Mouse (Mus musculus): ENCODE measurements around the gene Nufip2. TPM values are rescaled to one million over a fixed set of nuclear protein-coding genes. Genes with fewer than 3 reads are reported as not detected.
"Not testable (repeated sequence)": the region's sequence is repeated elsewhere in the genome, so short reads cannot be mapped to it uniquely, and the experiment has no call there.

The Nufip2 gene
- polyA plus RNA-seq, 1 experiment from 2014 or later, result 3.5 TPM

GRCm38 (mm10) chr11:77725183-77725582 is 39.2 kb downstream of the Nufip2 start, which contains the start of gene Cryba1:
Gene Cryba1 (minus strand): TSS chr11:77725283.
- 38% methylated on average over 7 of the region's 7 CpGs for WGBS

GRCm38 (mm10) chr11:77728587-77728986 is 42.6 kb downstream of the Nufip2 start:
- Histone ChIP-seq H3K36me3 (ENCODE audit: control insufficient read depth, insufficient read depth, low read length) (no peaks in the 10 kb centered on the region), H3K27me3 (replicated peaks; ENCODE audit: control insufficient read depth, insufficient read depth, low read length) (no peaks in the 10 kb centered on the region), H3K27ac (ENCODE audit: low read depth, low read length) (no peak overlapping the region), H3K9me3 (replicated peaks; ENCODE audit: control insufficient read depth, low read length) (no peaks in the 10 kb centered on the region), H3K9ac (ENCODE audit: low read length) (no peak overlapping the region), H3K4me2 (ENCODE audit: low read length) (no peak overlapping the region), H3K4me1 (ENCODE audit: control insufficient read depth, insufficient read depth, low read length) (no peaks in the 10 kb centered on the region), H3K4me3 (ENCODE audit: low read depth, low read length) (no peak overlapping the region)
- DNase-seq (ENCODE audit: low spot score), result no peak
- WGBS, result 50% methylated on average over 2 of the region's 2 CpGs
- ATAC-seq, result no peak

More at GRCm38 (mm10) chr11:77725183-77725582, 39.2 kb downstream of the Nufip2 start, which contains the start of gene Cryba1:
- Histone ChIP-seq H3K27me3 (replicated peaks; ENCODE audit: control insufficient read depth, insufficient read depth, low read length) (no peaks in the 10 kb centered on the region), H3K4me1 (ENCODE audit: control insufficient read depth, insufficient read depth, low read length) (no peaks in the 10 kb centered on the region), H3K27ac (ENCODE audit: low read depth, low read length) (no peak within 1 kb of the TSS), H3K36me3 (ENCODE audit: control insufficient read depth, insufficient read depth, low read length) (no peaks in the 10 kb centered on the region), H3K4me2 (ENCODE audit: low read length) (no peak within 1 kb of the TSS), H3K9ac (ENCODE audit: low read length) (no peak within 1 kb of the TSS), H3K4me3 (ENCODE audit: low read depth, low read length) (no peak within 1 kb of the TSS), H3K9me3 (replicated peaks; ENCODE audit: control insufficient read depth, low read length) (no peaks in the 10 kb centered on the region)
- ATAC-seq, result no peak
- no peak for DNase-seq (ENCODE audit: low spot score)

DNA sequence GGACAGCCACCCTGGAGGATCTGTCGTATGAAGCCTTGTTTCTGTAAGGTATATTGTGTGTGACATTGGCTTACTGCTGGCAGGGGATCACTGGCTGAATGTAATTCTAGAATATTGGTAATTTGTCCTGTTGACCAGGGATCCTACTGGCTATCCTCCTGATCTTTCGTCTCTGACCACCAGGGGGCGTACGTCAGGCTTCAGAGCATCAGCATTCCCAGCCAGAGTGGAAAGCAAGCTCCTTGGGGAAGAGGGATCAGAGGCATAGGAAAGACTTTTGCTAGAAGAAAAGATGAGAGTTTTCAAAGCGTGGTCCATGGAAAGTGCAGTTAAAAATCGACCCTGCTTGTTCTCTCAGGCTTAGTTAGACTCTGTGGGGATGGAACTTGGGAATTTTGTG is 51.3 kb downstream of the Nufip2 start:
- Histone ChIP-seq H3K9ac (ENCODE audit: low read length) (no peak overlapping the region), H3K27me3 (replicated peaks; ENCODE audit: control insufficient read depth, insufficient read depth, low read length) (no peaks in the 10 kb centered on the region), H3K4me2 (ENCODE audit: low read length) (no peak overlapping the region), H3K4me3 (ENCODE audit: low read depth, low read length) (no peak overlapping the region), H3K9me3 (replicated peaks; ENCODE audit: control insufficient read depth, low read length) (no peaks in the 10 kb centered on the region), H3K27ac (ENCODE audit: low read depth, low read length) (no peak overlapping the region), H3K36me3 (ENCODE audit: control insufficient read depth, insufficient read depth, low read length) (no peaks in the 10 kb centered on the region), H3K4me1 (ENCODE audit: control insufficient read depth, insufficient read depth, low read length) (no peaks in the 10 kb centered on the region)
- no peak for ATAC-seq
- WGBS, result 3% methylated on average over 6 of the region's 6 CpGs
- peak; percentile 91 for DNase-seq (ENCODE audit: low spot score)

- no peaks in the 10 kb centered on the region for H3K4me1 ChIP-seq (ENCODE audit: control insufficient read depth, insufficient read depth, low read length)
- ATAC-seq (no peak), DNase-seq (ENCODE audit: low spot score) (no peak)
- H3K4me2 ChIP-seq (ENCODE audit: low read length), result no peak overlapping the region
- H3K36me3 ChIP-seq (ENCODE audit: control insufficient read depth, insufficient read depth, low read length), result no peaks in the 10 kb centered on the region
- 46% methylated on average over 7 of the region's 7 CpGs for WGBS
- no peak overlapping the region for H3K9ac ChIP-seq (ENCODE audit: low read length)
- no peak overlapping the region for H3K4me3 ChIP-seq (ENCODE audit: low read depth, low read length)
- H3K9me3 ChIP-seq (replicated peaks; ENCODE audit: control insufficient read depth, low read length), result no peaks in the 10 kb centered on the region
- H3K27ac ChIP-seq (ENCODE audit: low read depth, low read length), result no peak overlapping the region
- H3K27me3 ChIP-seq (replicated peaks; ENCODE audit: control insufficient read depth, insufficient read depth, low read length), result no peaks in the 10 kb centered on the region
Observed at GRCm38 (mm10) chr11:77738555-77738954, 52.6 kb downstream of the Nufip2 start.

- Histone ChIP-seq H3K27ac (ENCODE audit: low read depth, low read length) (no peak overlapping the region), H3K4me3 (ENCODE audit: low read depth, low read length) (no peak overlapping the region), H3K4me1 (ENCODE audit: control insufficient read depth, insufficient read depth, low read length) (no peaks in the 10 kb centered on the region), H3K4me2 (ENCODE audit: low read length) (no peak overlapping the region), H3K27me3 (replicated peaks; ENCODE audit: control insufficient read depth, insufficient read depth, low read length) (no peaks in the 10 kb centered on the region), H3K9ac (ENCODE audit: low read length) (no peak overlapping the region), H3K36me3 (ENCODE audit: control insufficient read depth, insufficient read depth, low read length) (no peaks in the 10 kb centered on the region), H3K9me3 (replicated peaks; ENCODE audit: control insufficient read depth, low read length) (no peaks in the 10 kb centered on the region)
- WGBS, result 33% methylated on average over 6 of the region's 6 CpGs
- no peak for ATAC-seq
- no peak for DNase-seq (ENCODE audit: low spot score)
Observed at GRCm38 (mm10) chr11:77743966-77744365, 58.0 kb downstream of the Nufip2 start.

DNA sequence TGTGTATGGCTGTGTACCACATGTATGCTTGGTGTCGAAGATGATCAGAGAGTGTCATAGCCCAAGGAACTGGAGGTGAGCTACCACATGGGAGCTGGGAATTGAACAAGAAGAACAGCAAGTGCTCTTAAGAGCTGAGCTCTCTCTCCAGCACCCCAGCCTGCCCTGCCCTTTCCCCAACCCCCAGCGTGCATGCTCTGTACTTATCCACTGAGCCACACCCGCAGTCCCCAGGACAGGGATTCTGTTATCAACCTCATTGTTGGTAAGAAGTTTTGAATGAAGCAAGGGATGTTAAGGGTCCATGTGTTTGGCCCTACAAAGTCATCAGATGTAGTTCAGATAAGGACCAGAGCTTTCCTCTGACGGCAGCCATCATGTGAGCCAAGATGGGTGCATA is 60.7 kb downstream of the Nufip2 start:
- DNase-seq (ENCODE audit: low spot score) (no peak), ATAC-seq (no peak)

DNA sequence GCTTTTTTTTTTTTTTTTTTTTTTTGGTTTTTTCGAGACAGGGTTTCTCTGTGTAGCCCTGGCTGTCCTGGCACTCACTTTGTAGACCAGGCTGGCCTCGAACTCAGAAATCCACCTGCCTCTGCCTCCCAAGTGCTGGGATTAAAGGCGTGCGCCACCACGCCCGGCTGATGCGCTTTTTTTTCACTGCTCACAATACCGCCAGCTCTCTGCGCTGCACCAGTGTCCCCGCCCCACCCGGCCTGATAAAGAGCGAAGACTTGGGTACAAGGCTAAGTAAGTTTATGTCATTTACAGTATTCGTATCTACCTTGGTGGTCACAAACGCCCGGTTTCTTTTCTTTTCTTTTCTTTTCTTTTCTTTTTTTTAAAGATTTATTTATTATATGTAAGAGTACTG is 61.1 kb downstream of the Nufip2 start:
- not testable (repeated sequence) for H3K9me3 ChIP-seq (replicated peaks; ENCODE audit: control insufficient read depth, low read length); ATAC-seq; H3K36me3 ChIP-seq (ENCODE audit: control insufficient read depth, insufficient read depth, low read length); H3K9ac ChIP-seq (ENCODE audit: low read length); H3K4me2 ChIP-seq (ENCODE audit: low read length); H3K4me3 ChIP-seq (ENCODE audit: low read depth, low read length); H3K27ac ChIP-seq (ENCODE audit: low read depth, low read length); DNase-seq (ENCODE audit: low spot score); H3K27me3 ChIP-seq (replicated peaks; ENCODE audit: control insufficient read depth, insufficient read depth, low read length); H3K4me1 ChIP-seq (ENCODE audit: control insufficient read depth, insufficient read depth, low read length)
- 96% methylated on average over 13 of the region's 15 CpGs for WGBS

More for the DNA sequence above, 60.7 kb downstream of the Nufip2 start:
- no peaks in the 10 kb centered on the region for H3K9me3 ChIP-seq (replicated peaks; ENCODE audit: control insufficient read depth, low read length)
- 92% methylated on average over 4 of the region's 4 CpGs for WGBS
- H3K27me3 ChIP-seq (replicated peaks; ENCODE audit: control insufficient read depth, insufficient read depth, low read length), result no peaks in the 10 kb centered on the region
- no peak overlapping the region for H3K4me2 ChIP-seq (ENCODE audit: low read length)
- H3K27ac ChIP-seq (ENCODE audit: low read depth, low read length), result no peak overlapping the region
- H3K4me1 ChIP-seq (ENCODE audit: control insufficient read depth, insufficient read depth, low read length), result no peaks in the 10 kb centered on the region
- H3K36me3 ChIP-seq (ENCODE audit: control insufficient read depth, insufficient read depth, low read length), result no peaks in the 10 kb centered on the region
- H3K9ac ChIP-seq (ENCODE audit: low read length), result no peak overlapping the region
- no peak overlapping the region for H3K4me3 ChIP-seq (ENCODE audit: low read depth, low read length)

DNA sequence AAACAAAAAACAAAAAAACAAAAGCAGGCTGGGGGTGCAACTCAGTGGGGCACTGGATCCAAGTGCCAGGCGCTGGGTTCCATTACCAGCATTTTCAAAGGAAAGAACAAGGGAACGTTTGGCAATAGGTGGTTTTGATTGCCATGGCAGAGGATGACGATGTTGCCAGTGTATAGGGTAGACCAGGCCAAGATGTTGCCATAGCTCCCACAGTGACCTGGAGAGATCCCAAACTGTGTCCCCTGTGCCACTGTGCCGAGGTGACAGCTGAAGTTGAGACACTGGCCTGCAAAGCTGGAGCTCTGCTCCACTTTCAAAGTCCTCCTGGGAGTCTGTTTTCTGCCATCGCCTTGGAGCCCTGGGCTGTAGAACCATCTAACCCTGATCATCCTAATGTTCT is 63.0 kb downstream of the Nufip2 start:
- Histone ChIP-seq H3K4me3 (ENCODE audit: low read depth, low read length) (no peak overlapping the region), H3K27me3 (replicated peaks; ENCODE audit: control insufficient read depth, insufficient read depth, low read length) (no peaks in the 10 kb centered on the region), H3K4me1 (ENCODE audit: control insufficient read depth, insufficient read depth, low read length) (no peaks in the 10 kb centered on the region), H3K4me2 (ENCODE audit: low read length) (no peak overlapping the region), H3K27ac (ENCODE audit: low read depth, low read length) (no peak overlapping the region), H3K9me3 (replicated peaks; ENCODE audit: control insufficient read depth, low read length) (no peaks in the 10 kb centered on the region), H3K36me3 (ENCODE audit: control insufficient read depth, insufficient read depth, low read length) (no peaks in the 10 kb centered on the region), H3K9ac (ENCODE audit: low read length) (no peak overlapping the region)
- WGBS, result 82% methylated on average over 5 of the region's 5 CpGs
- no peak for ATAC-seq
- DNase-seq (ENCODE audit: low spot score), result no peak

GRCm38 (mm10) chr11:77752525-77752924 is 66.6 kb downstream of the Nufip2 start:
- H3K27me3 ChIP-seq (replicated peaks; ENCODE audit: control insufficient read depth, insufficient read depth, low read length), result no peaks in the 10 kb centered on the region
- ATAC-seq (no peak), DNase-seq (ENCODE audit: low spot score) (no peak)
- H3K9me3 ChIP-seq (replicated peaks; ENCODE audit: control insufficient read depth, low read length), result no peaks in the 10 kb centered on the region
- no peak overlapping the region for H3K9ac ChIP-seq (ENCODE audit: low read length)
- H3K4me3 ChIP-seq (ENCODE audit: low read depth, low read length), result no peak overlapping the region
- H3K4me1 ChIP-seq (ENCODE audit: control insufficient read depth, insufficient read depth, low read length), result no peaks in the 10 kb centered on the region
- WGBS, result 80% methylated on average over 5 of the region's 5 CpGs
- no peak overlapping the region for H3K4me2 ChIP-seq (ENCODE audit: low read length)
- H3K36me3 ChIP-seq (ENCODE audit: control insufficient read depth, insufficient read depth, low read length), result no peaks in the 10 kb centered on the region
- no peak overlapping the region for H3K27ac ChIP-seq (ENCODE audit: low read depth, low read length)

Measured in forebrain, embryonic 14.5 days (tissue).